Mouse (Mus musculus) olfactory bulb, adult 2 months (tissue): ENCODE results near the gene Pcx.

Experiments used
- CTCF ChIP-seq: fragments of 200-500 bp; IDR thresholded peaks from 2 replicates; pipeline ENCODE4 v1.5.1; 2012; ENCODE audit warnings: low read depth, mild to moderate bottlenecking, low read length, moderate library complexity; ENCODE audit not compliant: insufficient read depth
- POLR2A ChIP-seq: fragments of 200-500 bp; IDR thresholded peaks from 2 replicates; pipeline ENCODE4 v1.6.1; 2012; ENCODE audit warnings: mild to moderate bottlenecking, low read depth, low read length, moderate library complexity; ENCODE audit not compliant: insufficient read depth

DNA sequence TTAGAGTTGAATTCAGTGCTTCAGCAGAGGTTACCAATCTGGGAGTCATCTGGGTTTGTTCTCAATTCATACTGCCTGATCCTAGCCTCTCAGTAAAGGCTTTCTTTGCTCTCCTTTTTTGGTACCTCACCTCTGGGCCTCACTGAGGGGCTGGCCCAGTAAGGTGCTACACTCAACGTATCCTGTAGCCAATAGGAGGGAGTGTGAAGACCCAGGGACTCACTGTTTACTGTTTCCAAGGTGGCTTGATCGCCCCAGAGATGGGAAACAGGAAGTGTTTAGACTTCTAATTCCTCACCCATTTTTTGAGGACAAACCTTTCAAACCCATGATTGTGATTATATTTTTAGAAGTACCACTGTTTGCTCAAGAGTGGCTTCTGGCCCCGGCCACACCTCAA is 48.7 kb downstream of the Pcx start:
- TF ChIP-seq POLR2A (no peak), CTCF (no peak)
